Mouse (Mus musculus): ENCODE measurements around the gene Cox8a.

Gene Cox8a

GRCm38 (mm10) chr19:7217162-7217925, at the start of gene Cox8a:
Cox8a (minus strand) TSS chr19:7217616.
- peak; percentile 98 for DNase-seq (ENCODE audit: low read depth)

GRCm38 (mm10) chr19:7266421-7266831, 49.0 kb upstream of the Cox8a start:
- DNase-seq (ENCODE audit: low read depth) = no peak

- no peak for DNase-seq (ENCODE audit: low read depth)
Observed at GRCm38 (mm10) chr19:7265478-7266191, 48.2 kb upstream of the Cox8a start.

- DNase-seq (ENCODE audit: low read depth) = no peak
Observed at GRCm38 (mm10) chr19:7264766-7265331, 47.4 kb upstream of the Cox8a start.

- peak; percentile 90 for DNase-seq (ENCODE audit: low read depth)
Observed at GRCm38 (mm10) chr19:7264088-7264765, 46.8 kb upstream of the Cox8a start.

GRCm38 (mm10) chr19:7262592-7262991, 45.2 kb upstream of the Cox8a start:
- no peak for DNase-seq (ENCODE audit: low read depth)

- DNase-seq (ENCODE audit: low read depth) = no peak
Observed at GRCm38 (mm10) chr19:7261964-7262363, 44.5 kb upstream of the Cox8a start.

- no peak for DNase-seq (ENCODE audit: low read depth)
Observed at GRCm38 (mm10) chr19:7261476-7261875, 44.1 kb upstream of the Cox8a start.

GRCm38 (mm10) chr19:7257881-7258280, 40.5 kb upstream of the Cox8a start:
- no peak for DNase-seq (ENCODE audit: low read depth)

GRCm38 (mm10) chr19:7246021-7246420, 28.6 kb upstream of the Cox8a start:
- DNase-seq (ENCODE audit: low read depth) = no peak

GRCm38 (mm10) chr19:7240782-7241690, 23.6 kb upstream of the Cox8a start, which contains the start of gene Naa40:
Naa40 (minus strand) TSS chr19:7241183.
- DNase-seq (ENCODE audit: low read depth) = peak; percentile 97

GRCm38 (mm10) chr19:7240291-7240690, 22.9 kb upstream of the Cox8a start:
- DNase-seq (ENCODE audit: low read depth) = peak; percentile 50

GRCm38 (mm10) chr19:7239574-7239973, 22.2 kb upstream of the Cox8a start:
- DNase-seq (ENCODE audit: low read depth) = no peak

- no peak for DNase-seq (ENCODE audit: low read depth)
Observed at GRCm38 (mm10) chr19:7236742-7237141, 19.3 kb upstream of the Cox8a start.

GRCm38 (mm10) chr19:7236011-7236410, 18.6 kb upstream of the Cox8a start:
- DNase-seq (ENCODE audit: low read depth) = no peak

- DNase-seq (ENCODE audit: low read depth) = no peak
Observed at GRCm38 (mm10) chr19:7235461-7235860, 18.0 kb upstream of the Cox8a start.

- peak; percentile 85 for DNase-seq (ENCODE audit: low read depth)
Observed at GRCm38 (mm10) chr19:7234537-7235221, 17.3 kb upstream of the Cox8a start.

- DNase-seq (ENCODE audit: low read depth) = no peak
Observed at GRCm38 (mm10) chr19:7226511-7226914, 9.1 kb upstream of the Cox8a start.

- no peak for DNase-seq (ENCODE audit: low read depth)
Observed at GRCm38 (mm10) chr19:7225096-7225690, 7.8 kb upstream of the Cox8a start.

GRCm38 (mm10) chr19:7224253-7224652, 6.8 kb upstream of the Cox8a start:
- DNase-seq (ENCODE audit: low read depth) = no peak
